Mouse (Mus musculus) thymus, adult 2 months (tissue): Measurements from ENCODE around the gene Crlf2.

Experiments used
- CTCF ChIP-seq: fragments of 200-500 bp; IDR thresholded peaks from 2 replicates; pipeline ENCODE4 v1.5.1; 2012; ENCODE audit warnings: mild to moderate bottlenecking, control low read depth, low read length, moderate library complexity, borderline replicate concordance; ENCODE audit not compliant: control insufficient read depth, poor library complexity, insufficient read depth; ENCODE audit errors: extremely low read depth
- POLR2A ChIP-seq: fragments of 200-500 bp; IDR thresholded peaks from 2 replicates; pipeline ENCODE4 v1.6.1; 2012; ENCODE audit warnings: mild to moderate bottlenecking, low read length, control low read depth, moderate library complexity; ENCODE audit not compliant: control insufficient read depth, poor library complexity, insufficient read depth; ENCODE audit errors: extremely low read depth

- TF ChIP-seq CTCF (no peak), POLR2A (no peak)
These were observed 6.7 kb downstream of the Crlf2 start for GRCm38 (mm10) chr5:109552116-109552515.
